Mouse (Mus musculus): Measurements from ENCODE around the gene Lat2.

DNA sequence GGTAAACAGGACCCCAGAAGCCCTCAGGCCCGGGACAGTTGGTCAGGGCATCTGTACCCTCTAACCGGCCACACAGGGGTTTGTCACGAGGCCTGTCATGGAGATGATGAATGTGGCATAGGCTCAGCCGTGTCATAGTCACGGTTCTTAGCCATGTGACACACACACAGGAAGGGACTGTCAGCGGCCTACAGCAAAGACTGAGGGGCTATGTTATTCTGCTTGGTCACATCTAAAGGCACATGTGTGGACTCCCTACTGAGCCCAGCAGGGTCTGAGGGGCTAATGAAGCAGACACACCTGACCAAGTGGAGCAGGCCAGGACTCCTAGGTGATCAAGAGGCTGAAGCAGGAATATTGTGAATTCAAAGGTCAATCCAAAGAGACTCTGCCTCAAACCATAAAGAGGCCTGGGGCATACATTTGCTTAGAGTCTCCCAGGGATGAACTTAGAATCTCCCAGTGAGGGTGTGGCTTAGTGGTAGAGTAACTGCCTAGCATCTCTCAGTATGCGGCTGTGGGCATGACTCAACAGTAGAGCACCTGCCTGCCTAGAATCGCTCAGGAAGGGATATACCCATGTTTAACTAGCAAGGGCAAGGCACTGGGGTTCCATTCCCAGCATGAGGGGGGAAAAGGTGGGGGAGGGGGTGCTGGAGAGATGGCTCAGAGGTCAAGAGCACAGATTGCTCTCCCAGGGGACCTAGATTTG, 2.9 kb downstream of the Lat2 start:
- no peak for TF ChIP-seq EP300 (IDR thresholded peaks at IDR 0.05; ENCODE audit: low read depth)
- TF ChIP-seq CTCF (IDR thresholded peaks at IDR 0.05; ENCODE audit: low read depth) = no peak

Measured in heart, postnatal 0 days (tissue).